ENCODE assay signal across 23 mouse cellular contexts in the genomic region with DNA sequence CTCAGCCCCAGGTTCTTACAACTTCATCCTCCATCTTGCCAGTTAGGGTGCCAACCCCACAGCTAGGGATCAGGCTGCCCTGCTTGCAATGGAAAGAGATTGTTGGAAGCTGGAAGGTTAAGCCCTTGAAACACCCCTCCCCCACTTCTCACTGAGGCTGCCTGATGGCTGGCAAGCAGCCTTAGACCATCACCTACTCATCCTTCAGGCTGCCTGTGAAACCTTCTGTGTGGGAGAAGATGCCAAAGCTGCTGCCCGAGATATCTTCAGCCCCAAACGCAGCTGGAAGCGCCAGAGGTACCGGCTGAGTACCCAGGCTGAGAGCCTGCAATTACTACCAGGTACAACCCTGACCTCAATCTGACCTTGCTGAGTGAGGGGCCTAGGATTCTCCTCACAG. TPM values are rescaled to one million over a fixed set of nuclear protein-coding genes. Genes with fewer than 3 reads are reported as not detected.
A peak's percentile ranks its signal among the peaks of the same experiment; 100 is the strongest.
DNase-seq lines count a peak whose midpoint lies in the region; ATAC-seq lines count a peak whose summit lies in the region.
"Had no signal": no experiment of that assay in that cellular context is flagged by ENCODE, and none has a peak within 500 bp of the region (broad histone marks: within the 10 kb centered on the region; RNA-seq: fewer than 3 reads in every experiment).

No protein-coding gene starts in this region.

- H3K27ac ChIP-seq in intestine, embryonic 16.5 days (ENCODE audit: low read length) = no peak overlapping the region
- H3K27ac ChIP-seq in intestine, embryonic 15.5 days = no peak overlapping the region
- H3K27ac ChIP-seq: forebrain, embryonic 13.5 days; heart, adult 2 months; hindbrain, embryonic 12.5 days had no signal

- H3K4me1 ChIP-seq in intestine, embryonic 16.5 days (ENCODE audit: control insufficient read depth, insufficient read depth, low read length) = peaks cover 13% of the 10 kb centered on the region
- H3K4me1 ChIP-seq in intestine, embryonic 15.5 days (replicated peaks) = peaks cover 9% of the 10 kb centered on the region

- ATAC-seq in intestine, embryonic 16.5 days = no peak
- ATAC-seq in intestine, embryonic 15.5 days = no peak
- ATAC-seq: forebrain, embryonic 13.5 days; forebrain, embryonic 16.5 days; hindbrain, embryonic 16.5 days; intestine, postnatal 0 days; Patski had no signal

- peak; percentile 55 to 69 for DNase-seq in cerebellum, postnatal 10 days
- DNase-seq in cerebellum, postnatal 36 days = no peak
- DNase-seq in right cerebral cortex, adult 18-20 months = peak; percentile 48
- no peak for DNase-seq in right cerebral cortex, postnatal 25 days
- DNase-seq: adrenal gland, postnatal 10 days; adrenal gland, postnatal 36 days; cerebellum, adult 11 months; cerebellum, adult 2 months; cerebellum, adult 9-11 months; gastrocnemius, postnatal 10 days; gastrocnemius, postnatal 36 days; heart, adult 2 months; heart, postnatal 14 days had no signal

- H3K9ac ChIP-seq in intestine, embryonic 16.5 days (ENCODE audit: low read depth, low read length) = 0 out of 2 replicates have a peak overlapping the region, but pooled peaks have one; percentile 19
- H3K9ac ChIP-seq in intestine, embryonic 15.5 days = no peak overlapping the region
- H3K9ac ChIP-seq: forebrain, embryonic 13.5 days; heart, embryonic 12.5 days; hindbrain, embryonic 12.5 days had no signal

- no peaks in the 10 kb centered on the region for H3K27me3 ChIP-seq in intestine, embryonic 16.5 days (replicated peaks; ENCODE audit: control insufficient read depth, insufficient read depth, low read length)
- H3K27me3 ChIP-seq in intestine, embryonic 15.5 days (replicated peaks) = no peaks in the 10 kb centered on the region
- H3K27me3 ChIP-seq: heart, embryonic 12.5 days; Patski had no signal

- 58% methylated on average over 4 of the region's 4 CpGs for WGBS in intestine, embryonic 16.5 days
- WGBS in intestine, embryonic 15.5 days = 56% methylated on average over 4 of the region's 4 CpGs

- H3K9me3 ChIP-seq in intestine, embryonic 16.5 days (ENCODE audit: control insufficient read depth, low read length) = no peaks in the 10 kb centered on the region
- no peaks in the 10 kb centered on the region for H3K9me3 ChIP-seq in intestine, embryonic 15.5 days
- H3K9me3 ChIP-seq: forebrain, embryonic 10.5 days; forebrain, embryonic 13.5 days; heart, embryonic 12.5 days; hindbrain, embryonic 12.5 days had no signal

- no peak overlapping the region for H3K4me3 ChIP-seq in intestine, embryonic 16.5 days (ENCODE audit: low read length)
- H3K4me3 ChIP-seq in intestine, embryonic 15.5 days (replicated peaks) = no peak overlapping the region
- H3K4me3 ChIP-seq: forebrain, embryonic 10.5 days; forebrain, embryonic 13.5 days; heart, adult 2 months; heart, embryonic 12.5 days; hindbrain, embryonic 12.5 days had no signal

- H3K36me3 ChIP-seq in intestine, embryonic 16.5 days (ENCODE audit: control insufficient read depth, insufficient read depth, low read length) = no peaks in the 10 kb centered on the region
- no peaks in the 10 kb centered on the region for H3K36me3 ChIP-seq in intestine, embryonic 15.5 days
- H3K36me3 ChIP-seq: forebrain, embryonic 10.5 days; heart, embryonic 12.5 days; hindbrain, embryonic 12.5 days had no signal

- H3K4me2 ChIP-seq in intestine, embryonic 16.5 days (ENCODE audit: low read depth, low read length) = no peak overlapping the region
- no peak overlapping the region for H3K4me2 ChIP-seq in intestine, embryonic 15.5 days (replicated peaks)
- H3K4me2 ChIP-seq: forebrain, embryonic 13.5 days; heart, embryonic 12.5 days; hindbrain, embryonic 12.5 days had no signal

RNA-seq across cellular contexts. Expression of a gene that starts 12.4 kb away (rescaled TPM):
- 1.7 and 2.0 TPM in 2 replicates for polyA plus RNA-seq in intestine, embryonic 16.5 days (2015; fragmentation: Nextera tagmentation; extraction: Ambion mirVana)
- 1.6 and 2.4 TPM in 2 replicates for polyA plus RNA-seq in intestine, embryonic 15.5 days (2015; fragmentation: Nextera tagmentation; extraction: Ambion mirVana)

RNA-seq across cellular contexts. Expression of a gene that starts 14.0 kb away (rescaled TPM):
- 89.8 and 91.3 TPM in 2 replicates for polyA plus RNA-seq in intestine, embryonic 16.5 days (2015; fragmentation: Nextera tagmentation; extraction: Ambion mirVana)
- polyA plus RNA-seq in intestine, embryonic 15.5 days (2015; fragmentation: Nextera tagmentation; extraction: Ambion mirVana) = 66.2 and 79.0 TPM in 2 replicates

RNA-seq across cellular contexts. Expression of a gene that starts 14.9 kb away (rescaled TPM):
- polyA plus RNA-seq in intestine, embryonic 16.5 days (2015; fragmentation: Nextera tagmentation; extraction: Ambion mirVana) = 7.0 and 7.7 TPM in 2 replicates
- 7.4 and 7.9 TPM in 2 replicates for polyA plus RNA-seq in intestine, embryonic 15.5 days (2015; fragmentation: Nextera tagmentation; extraction: Ambion mirVana)

RNA-seq across cellular contexts. Expression of a gene that starts 28.1 kb away (rescaled TPM):
- polyA plus RNA-seq in intestine, embryonic 16.5 days (2015; fragmentation: Nextera tagmentation; extraction: Ambion mirVana) = 3.1 and 5.8 TPM in 2 replicates
- 6.7 and 7.6 TPM in 2 replicates for polyA plus RNA-seq in intestine, embryonic 15.5 days (2015; fragmentation: Nextera tagmentation; extraction: Ambion mirVana)

RNA-seq across cellular contexts. Expression of a gene that starts 33.7 kb away (rescaled TPM):
- 0.12 and 0.57 TPM in 2 replicates for polyA plus RNA-seq in intestine, embryonic 16.5 days (2015; fragmentation: Nextera tagmentation; extraction: Ambion mirVana)
- polyA plus RNA-seq in intestine, embryonic 15.5 days (2015; fragmentation: Nextera tagmentation; extraction: Ambion mirVana) = 0.14 TPM in 1 of 2 replicates, not detected in the other
- polyA plus RNA-seq: forebrain, embryonic 10.5 days; forebrain, embryonic 13.5 days had no signal

Comparison
In these comparisons a context has a peak if more than half of its experiments do, and no peak if none do; other contexts are left out.
1. DNase-seq: peak in cerebellum, postnatal 10 days (2 of 2) and right cerebral cortex, adult 18-20 months (single experiment); none in cerebellum, postnatal 36 days (0 of 2) and right cerebral cortex, postnatal 25 days (single experiment).